Mouse (Mus musculus): ENCODE results near the gene Togaram1. TPM values are rescaled to one million over a fixed set of nuclear protein-coding genes. Genes with fewer than 3 reads are reported as not detected.
A peak's percentile ranks its signal among the peaks of the same experiment; 100 is the strongest.

The Togaram1 gene
- polyA plus RNA-seq (2015; fragmentation: Nextera tagmentation; extraction: Ambion mirVana), result 14.8 and 16.4 TPM in 2 replicates

DNA sequence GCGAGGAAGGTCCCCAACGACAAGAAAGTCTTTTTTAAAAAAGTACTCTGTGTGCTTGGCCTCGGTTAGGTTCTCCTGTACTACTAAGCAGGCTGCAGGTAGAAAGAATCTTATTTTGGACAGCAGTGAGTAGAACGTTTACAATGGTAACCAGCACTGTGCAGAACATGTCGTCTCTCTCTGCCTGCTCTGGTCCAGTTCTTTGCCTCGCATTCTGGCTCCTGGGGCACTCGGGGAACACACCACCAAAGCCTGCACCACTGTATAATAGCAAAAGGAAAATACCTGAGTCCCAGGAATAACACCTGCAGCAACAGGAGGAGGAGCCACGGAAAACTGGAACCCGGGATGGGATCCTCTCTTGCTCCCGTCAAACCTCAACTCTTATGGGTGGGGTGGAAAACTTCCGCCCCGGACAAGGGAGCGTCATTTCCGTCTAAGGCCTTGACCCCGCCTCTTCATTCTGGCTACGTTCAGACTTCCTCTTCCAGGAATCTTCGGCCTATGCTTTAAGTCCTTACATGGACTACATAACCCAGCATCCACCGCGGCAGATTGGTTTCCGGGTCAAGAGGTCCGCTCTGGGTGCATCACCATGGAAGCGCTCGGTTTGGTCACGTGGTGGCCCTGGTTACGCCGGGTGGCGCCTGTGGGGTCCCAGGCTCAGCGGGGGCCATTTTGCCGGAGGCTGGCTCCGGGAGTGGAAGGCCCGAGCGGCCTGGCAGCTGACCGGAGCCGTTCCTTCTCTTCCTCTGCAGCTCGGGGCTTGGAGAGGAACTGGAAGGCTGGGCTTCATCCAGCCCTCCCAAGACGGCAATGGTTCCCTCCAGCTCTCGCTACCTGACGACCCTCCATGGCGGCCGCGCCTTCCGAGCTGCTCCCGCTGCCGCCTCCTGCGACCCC, at the start of gene Togaram1, which contains the start of gene Klhl28:
Togaram1 (plus strand) TSS at position 681 of the 903 bp plus-strand sequence.
Klhl28 (minus strand) TSS at position 411 of the 903 bp plus-strand sequence.
- Histone ChIP-seq H3K27me3 (ENCODE audit: control insufficient read depth, insufficient read depth, low read length) (no peaks in the 10 kb centered on the region), H3K4me2 (ENCODE audit: low read depth, low read length) (peak within 1 kb of the TSS; percentile 94), H3K4me1 (ENCODE audit: control insufficient read depth, insufficient read depth, low read length) (peaks cover 24% of the 10 kb centered on the region), H3K4me3 (ENCODE audit: low read length) (peak within 1 kb of the TSS; percentile 97), H3K27ac (ENCODE audit: low read length) (peak within 1 kb of the TSS; percentile 93), H3K9ac (ENCODE audit: low read length) (peak within 1 kb of the TSS; percentile 94), H3K36me3 (ENCODE audit: control insufficient read depth, insufficient read depth) (no peaks in the 10 kb centered on the region), H3K9me3 (replicated peaks; ENCODE audit: control insufficient read depth, low read length) (no peaks in the 10 kb centered on the region)
- under 1% methylated on average over 42 of the region's 45 CpGs for WGBS
- ATAC-seq (replicated peaks; ENCODE audit: extremely low read depth, insufficient read depth, low FRiP score), result peak; percentile 99

DNA sequence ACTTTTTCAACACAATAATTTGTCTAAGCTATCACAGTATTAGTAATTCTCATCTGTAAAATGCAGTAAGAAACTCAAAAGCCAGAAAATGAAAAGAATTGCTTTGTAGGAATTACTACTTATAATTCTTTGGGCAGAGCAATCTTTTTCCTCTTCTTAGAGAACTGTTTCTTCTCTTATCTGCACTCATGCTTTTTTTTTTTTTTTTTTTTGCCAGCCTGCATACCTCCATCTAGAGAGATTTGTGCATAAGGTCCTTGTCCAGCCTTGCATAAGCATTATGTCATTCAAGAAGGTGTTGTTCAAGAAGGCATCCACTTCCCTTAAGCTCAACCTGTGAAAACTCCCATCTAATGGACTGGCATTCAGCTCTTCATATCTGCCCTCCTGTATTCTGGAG, 48.9 kb upstream of the Togaram1 start:
- H3K4me2 ChIP-seq (ENCODE audit: low read depth, low read length), result no peak overlapping the region
- no peak overlapping the region for H3K9ac ChIP-seq (ENCODE audit: low read length)
- no peaks in the 10 kb centered on the region for H3K36me3 ChIP-seq (ENCODE audit: control insufficient read depth, insufficient read depth)
- H3K27me3 ChIP-seq (ENCODE audit: control insufficient read depth, insufficient read depth, low read length), result no peaks in the 10 kb centered on the region
- H3K4me1 ChIP-seq (ENCODE audit: control insufficient read depth, insufficient read depth, low read length), result peaks cover 2% of the 10 kb centered on the region; the same call in 1 of the 2 replicates
- ATAC-seq (replicated peaks; ENCODE audit: extremely low read depth, insufficient read depth, low FRiP score), result no peak
- no peaks in the 10 kb centered on the region for H3K9me3 ChIP-seq (replicated peaks; ENCODE audit: control insufficient read depth, low read length)
- no peak overlapping the region for H3K4me3 ChIP-seq (ENCODE audit: low read length)
- H3K27ac ChIP-seq (ENCODE audit: low read length), result no peak overlapping the region

DNA sequence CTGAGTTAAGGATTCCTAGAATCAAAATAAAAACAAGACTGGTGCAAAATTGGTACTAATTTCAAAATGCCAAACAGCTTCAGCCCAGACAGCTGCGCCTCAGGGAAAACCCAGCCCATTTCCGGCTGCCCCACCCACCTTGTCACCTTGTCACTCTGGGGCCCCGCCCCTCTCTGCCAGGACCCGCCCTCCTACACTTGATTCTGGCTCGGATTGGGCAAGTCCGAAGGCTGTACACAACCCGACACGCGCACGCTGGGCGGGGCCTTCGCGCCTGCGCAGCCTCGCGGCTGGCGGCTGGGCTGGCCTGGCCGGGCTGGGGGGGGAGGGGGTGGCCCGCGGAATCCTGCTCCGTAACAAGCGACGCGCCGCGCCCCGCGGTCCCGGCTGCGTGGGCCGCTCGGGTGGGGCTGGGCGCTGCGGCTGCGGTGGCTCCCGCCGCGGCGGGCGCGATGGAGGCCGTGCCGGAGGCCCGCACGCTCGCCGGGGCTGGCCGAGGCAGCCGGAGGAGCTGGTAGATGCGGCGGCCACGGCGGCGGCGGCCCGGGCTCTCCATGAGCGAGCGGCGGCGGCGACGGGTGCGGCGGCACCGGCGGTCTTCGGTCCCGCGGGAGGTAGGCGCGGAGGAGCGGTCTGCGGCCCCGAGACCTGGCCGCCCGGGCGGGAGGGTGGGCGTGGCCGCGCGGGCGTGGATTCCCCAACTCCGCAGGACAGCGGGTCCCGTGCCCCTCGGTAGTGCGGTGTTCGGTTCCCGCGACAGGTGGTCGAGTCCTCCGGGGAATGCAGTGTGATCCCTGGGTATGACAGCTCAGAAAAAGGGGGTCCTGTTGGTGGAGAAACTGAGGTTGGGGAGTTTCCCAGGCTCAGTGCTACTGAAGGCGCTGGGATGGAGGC, 47.8 kb upstream of the Togaram1 start, which contains the start of gene Gm527:
Gm527 (plus strand) TSS at position 329 of the 894 bp plus-strand sequence.
- under 1% methylated on average over 90 of the region's 93 CpGs for WGBS
- Histone ChIP-seq H3K4me1 (ENCODE audit: control insufficient read depth, insufficient read depth, low read length) (peaks cover 2% of the 10 kb centered on the region; the same call in 1 of the 2 replicates), H3K36me3 (ENCODE audit: control insufficient read depth, insufficient read depth) (no peaks in the 10 kb centered on the region), H3K4me3 (ENCODE audit: low read length) (peak within 1 kb of the TSS; percentile 92), H3K27ac (ENCODE audit: low read length) (peak within 1 kb of the TSS; percentile 62), H3K4me2 (ENCODE audit: low read depth, low read length) (peak within 1 kb of the TSS; percentile 95), H3K9me3 (replicated peaks; ENCODE audit: control insufficient read depth, low read length) (no peaks in the 10 kb centered on the region), H3K27me3 (ENCODE audit: control insufficient read depth, insufficient read depth, low read length) (no peaks in the 10 kb centered on the region), H3K9ac (ENCODE audit: low read length) (peak within 1 kb of the TSS; percentile 89)
- peak; percentile 100 for ATAC-seq (replicated peaks; ENCODE audit: extremely low read depth, insufficient read depth, low FRiP score)

DNA sequence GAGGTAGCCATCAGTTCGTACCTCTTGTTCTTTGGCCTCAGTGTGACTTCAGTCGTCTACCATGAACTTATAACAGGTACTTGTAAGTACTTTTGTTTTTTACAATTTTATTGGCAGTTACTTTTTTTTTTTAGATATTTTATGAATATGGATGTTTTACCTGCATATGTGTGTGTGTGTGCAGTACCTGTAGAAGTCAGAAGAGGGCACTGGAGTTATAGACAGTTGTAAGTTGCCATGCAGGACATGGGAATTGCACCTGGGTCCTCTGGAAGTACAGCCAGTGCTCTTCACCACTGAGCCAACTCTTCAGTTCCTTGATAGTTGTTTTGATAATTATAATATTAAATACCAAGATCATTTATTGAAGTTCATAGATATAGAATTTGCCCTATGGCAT, 28.1 kb upstream of the Togaram1 start:
- 78% methylated on average over 2 of the region's 2 CpGs for WGBS
- H3K36me3 ChIP-seq (ENCODE audit: control insufficient read depth, insufficient read depth), result no peaks in the 10 kb centered on the region
- no peaks in the 10 kb centered on the region for H3K27me3 ChIP-seq (ENCODE audit: control insufficient read depth, insufficient read depth, low read length)
- no peak for ATAC-seq (replicated peaks; ENCODE audit: extremely low read depth, insufficient read depth, low FRiP score)
- no peak overlapping the region for H3K27ac ChIP-seq (ENCODE audit: low read length)
- H3K9me3 ChIP-seq (replicated peaks; ENCODE audit: control insufficient read depth, low read length), result no peaks in the 10 kb centered on the region
- H3K4me3 ChIP-seq (ENCODE audit: low read length), result no peak overlapping the region
- H3K4me2 ChIP-seq (ENCODE audit: low read depth, low read length), result no peak overlapping the region
- no peaks in the 10 kb centered on the region for H3K4me1 ChIP-seq (ENCODE audit: control insufficient read depth, insufficient read depth, low read length)
- H3K9ac ChIP-seq (ENCODE audit: low read length), result no peak overlapping the region

DNA sequence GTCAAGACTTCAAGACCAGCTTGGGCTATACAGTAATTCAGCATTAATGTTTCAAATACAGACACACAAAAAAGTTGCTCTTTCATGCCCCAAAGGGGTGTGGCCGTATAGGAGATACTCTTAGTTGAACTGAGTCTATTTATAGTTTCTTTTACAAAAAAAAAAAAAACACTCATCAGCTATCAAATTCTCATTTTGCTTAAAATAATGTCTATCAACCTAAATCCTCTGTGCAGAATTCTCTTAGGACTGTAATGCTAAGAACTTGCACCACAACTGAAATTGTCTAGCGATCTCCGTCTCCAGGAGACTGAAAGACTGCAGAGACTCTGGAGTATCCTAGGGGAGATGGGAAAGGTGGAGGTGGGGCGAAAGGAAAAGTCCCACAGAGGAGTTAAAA, 1.0 kb upstream of the Togaram1 start:
- WGBS, result 11% methylated on average over 4 of the region's 4 CpGs
- H3K27ac ChIP-seq (ENCODE audit: low read length), result peak overlapping the region; percentile 83

DNA sequence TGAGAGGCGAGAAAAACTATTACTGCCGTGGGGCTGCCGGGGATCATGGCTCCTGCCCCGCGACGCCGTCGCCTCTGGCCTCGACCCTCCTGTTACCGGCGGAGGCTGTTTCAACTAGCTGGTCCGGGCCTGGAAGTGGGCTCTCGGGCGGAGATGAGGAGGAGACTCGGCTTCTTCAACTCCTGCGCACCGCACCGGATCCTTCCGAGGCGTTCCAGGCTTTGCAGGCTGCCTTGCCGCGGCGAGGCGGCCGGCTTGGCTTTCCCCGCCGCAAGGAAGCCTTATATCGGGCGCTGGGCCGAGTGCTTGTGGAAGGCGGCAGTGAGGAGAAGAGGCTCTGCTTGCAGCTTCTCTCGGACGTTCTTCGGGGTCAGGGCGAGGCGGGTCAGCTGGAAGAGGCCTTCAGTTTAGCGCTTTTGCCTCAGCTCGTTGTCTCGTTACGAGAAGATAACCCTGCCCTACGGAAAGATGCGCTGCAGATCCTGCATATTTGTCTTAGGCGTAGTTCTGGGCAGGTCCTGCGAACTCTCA, 562 bp downstream of the Togaram1 start:
- H3K9me3 ChIP-seq (replicated peaks; ENCODE audit: control insufficient read depth, low read length), result no peaks in the 10 kb centered on the region
- H3K9ac ChIP-seq (ENCODE audit: low read length), result peak overlapping the region; percentile 94
- peak overlapping the region; percentile 79 for H3K4me2 ChIP-seq (ENCODE audit: low read depth, low read length)
- peak; percentile 8 for ATAC-seq (replicated peaks; ENCODE audit: extremely low read depth, insufficient read depth, low FRiP score)
- WGBS, result under 1% methylated on average over 44 of the region's 44 CpGs
- peak overlapping the region; percentile 97 for H3K4me3 ChIP-seq (ENCODE audit: low read length)
- no peaks in the 10 kb centered on the region for H3K27me3 ChIP-seq (ENCODE audit: control insufficient read depth, insufficient read depth, low read length)
- no peaks in the 10 kb centered on the region for H3K36me3 ChIP-seq (ENCODE audit: control insufficient read depth, insufficient read depth)
- peaks cover 25% of the 10 kb centered on the region for H3K4me1 ChIP-seq (ENCODE audit: control insufficient read depth, insufficient read depth, low read length)
- peak overlapping the region; percentile 93 for H3K27ac ChIP-seq (ENCODE audit: low read length)

More for the DNA sequence above, 1.0 kb upstream of the Togaram1 start:
- no peak for ATAC-seq (replicated peaks; ENCODE audit: extremely low read depth, insufficient read depth, low FRiP score)
- no peaks in the 10 kb centered on the region for H3K9me3 ChIP-seq (replicated peaks; ENCODE audit: control insufficient read depth, low read length)
- peaks cover 20% of the 10 kb centered on the region for H3K4me1 ChIP-seq (ENCODE audit: control insufficient read depth, insufficient read depth, low read length)
- peak overlapping the region; percentile 94 for H3K4me2 ChIP-seq (ENCODE audit: low read depth, low read length)
- H3K4me3 ChIP-seq (ENCODE audit: low read length), result peak overlapping the region; percentile 97
- H3K27me3 ChIP-seq (ENCODE audit: control insufficient read depth, insufficient read depth, low read length), result no peaks in the 10 kb centered on the region
- H3K36me3 ChIP-seq (ENCODE audit: control insufficient read depth, insufficient read depth), result no peaks in the 10 kb centered on the region
- peak overlapping the region; percentile 84 for H3K9ac ChIP-seq (ENCODE audit: low read length)

DNA sequence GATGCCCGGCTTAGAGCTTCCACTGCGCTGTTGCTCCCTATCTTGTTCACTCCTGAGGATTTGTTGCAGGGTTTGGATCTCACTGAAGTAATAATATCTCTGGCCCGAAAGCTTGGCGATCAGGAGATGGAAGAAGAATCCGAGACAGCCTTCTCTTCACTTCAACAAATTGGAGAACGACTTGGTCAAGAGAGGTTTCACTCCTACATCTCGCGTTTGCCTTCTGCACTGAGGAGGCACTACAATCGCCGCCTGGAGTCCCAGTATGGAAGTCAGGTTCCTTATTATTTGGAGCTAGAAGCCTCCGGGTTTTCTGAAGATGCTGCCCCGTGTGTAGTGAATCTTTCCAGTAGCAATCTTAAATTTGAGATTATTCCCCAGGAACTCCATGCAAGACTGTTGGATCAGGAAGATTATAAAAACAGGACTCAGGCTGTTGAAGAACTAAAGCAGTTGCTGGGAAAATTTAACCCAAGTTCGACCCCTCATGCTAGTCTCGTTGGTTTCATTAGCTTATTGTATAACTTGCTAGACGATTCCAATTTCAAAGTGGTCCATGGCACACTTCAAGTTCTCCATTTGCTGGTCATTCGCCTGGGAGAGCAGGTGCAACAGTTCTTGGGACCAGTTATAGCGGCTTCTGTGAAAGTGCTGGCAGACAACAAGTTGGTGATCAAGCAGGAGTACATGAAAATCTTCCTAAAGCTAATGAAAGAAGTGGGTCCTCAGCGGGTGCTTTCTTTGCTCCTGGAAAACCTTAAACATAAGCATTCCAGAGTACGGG, 1.2 kb downstream of the Togaram1 start:
- peak overlapping the region; percentile 93 for H3K27ac ChIP-seq (ENCODE audit: low read length)
- peaks cover 25% of the 10 kb centered on the region for H3K4me1 ChIP-seq (ENCODE audit: control insufficient read depth, insufficient read depth, low read length)
- H3K4me2 ChIP-seq (ENCODE audit: low read depth, low read length), result peak overlapping the region; percentile 79
- ATAC-seq (replicated peaks; ENCODE audit: extremely low read depth, insufficient read depth, low FRiP score), result no peak
- no peaks in the 10 kb centered on the region for H3K27me3 ChIP-seq (ENCODE audit: control insufficient read depth, insufficient read depth, low read length)
- H3K9ac ChIP-seq (ENCODE audit: low read length), result peak overlapping the region; percentile 94
- no peaks in the 10 kb centered on the region for H3K9me3 ChIP-seq (replicated peaks; ENCODE audit: control insufficient read depth, low read length)
- WGBS, result 3% methylated on average over 19 of the region's 19 CpGs
- peak overlapping the region; percentile 97 for H3K4me3 ChIP-seq (ENCODE audit: low read length)
- H3K36me3 ChIP-seq (ENCODE audit: control insufficient read depth, insufficient read depth), result no peaks in the 10 kb centered on the region

DNA sequence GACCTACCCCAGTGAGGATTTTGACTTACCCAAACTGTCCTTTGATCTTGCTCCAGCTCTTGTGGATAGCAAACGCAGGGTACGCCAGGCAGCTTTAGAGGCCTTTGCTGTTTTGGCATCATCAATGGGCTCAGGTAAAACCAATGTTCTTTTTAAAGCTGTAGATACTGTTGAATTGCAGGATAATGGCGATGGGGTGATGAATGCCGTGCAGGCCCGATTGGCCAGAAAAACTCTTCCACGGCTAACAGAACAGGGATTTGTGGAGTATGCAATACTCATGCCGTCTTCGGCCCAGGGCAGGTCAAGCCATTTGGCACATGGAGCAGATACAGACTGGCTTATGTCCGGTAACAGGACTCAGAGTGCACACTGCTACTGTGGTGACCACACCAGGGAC, 1.9 kb downstream of the Togaram1 start:
- H3K27me3 ChIP-seq (ENCODE audit: control insufficient read depth, insufficient read depth, low read length), result no peaks in the 10 kb centered on the region
- H3K9me3 ChIP-seq (replicated peaks; ENCODE audit: control insufficient read depth, low read length), result no peaks in the 10 kb centered on the region
- H3K9ac ChIP-seq (ENCODE audit: low read length), result peak overlapping the region; percentile 94
- H3K4me1 ChIP-seq (ENCODE audit: control insufficient read depth, insufficient read depth, low read length), result peaks cover 30% of the 10 kb centered on the region
- H3K36me3 ChIP-seq (ENCODE audit: control insufficient read depth, insufficient read depth), result no peaks in the 10 kb centered on the region
- no peak overlapping the region for H3K27ac ChIP-seq (ENCODE audit: low read length)
- ATAC-seq (replicated peaks; ENCODE audit: extremely low read depth, insufficient read depth, low FRiP score), result no peak
- H3K4me3 ChIP-seq (ENCODE audit: low read length), result peak overlapping the region; percentile 97
- peak overlapping the region; percentile 79 for H3K4me2 ChIP-seq (ENCODE audit: low read depth, low read length)
- under 1% methylated on average over 9 of the region's 9 CpGs for WGBS

Measured in heart, embryonic 16.5 days (tissue).